Mouse (Mus musculus): ENCODE results near the gene Dph2. TPM values are rescaled to one million over a fixed set of nuclear protein-coding genes. Genes with fewer than 3 reads are reported as not detected.
A peak's percentile ranks its signal among the peaks of the same experiment; 100 is the strongest.

The Dph2 gene
- polyA plus RNA-seq, 1 experiment from 2014 or later = 21.8 TPM

GRCm38 (mm10) chr4:117887920-117888319 lies 3.9 kb downstream of the Dph2 start:
- 73% methylated on average over 2 of the region's 2 CpGs for WGBS
- Histone ChIP-seq H3K36me3 (peaks cover 29% of the 10 kb centered on the region), H3K9me3 (replicated peaks) (no peaks in the 10 kb centered on the region), H3K4me3 (replicated peaks) (peak overlapping the region; percentile 99; the same call in 1 of the 2 replicates), H3K4me1 (peaks cover 58% of the 10 kb centered on the region), H3K27me3 (replicated peaks) (no peaks in the 10 kb centered on the region), H3K9ac (replicated peaks) (peak overlapping the region; percentile 53), H3K4me2 (peak overlapping the region; percentile 82), H3K27ac (replicated peaks) (no peak overlapping the region)
- ATAC-seq (ENCODE audit: low FRiP score) = no peak

GRCm38 (mm10) chr4:117887133-117887532 lies 4.7 kb downstream of the Dph2 start, which contains the start of gene Atp6v0b:
Gene Atp6v0b, minus strand, starts transcription at chr4:117887333.
- H3K36me3 ChIP-seq = peaks cover 29% of the 10 kb centered on the region
- no peaks in the 10 kb centered on the region for H3K9me3 ChIP-seq (replicated peaks)
- H3K4me2 ChIP-seq = peak within 1 kb of the TSS; percentile 82
- H3K4me3 ChIP-seq (replicated peaks) = peak within 1 kb of the TSS; percentile 99
- no peaks in the 10 kb centered on the region for H3K27me3 ChIP-seq (replicated peaks)
- peak; percentile 87 for ATAC-seq (ENCODE audit: low FRiP score)
- peak within 1 kb of the TSS; percentile 99 for H3K9ac ChIP-seq (replicated peaks)
- peaks cover 63% of the 10 kb centered on the region for H3K4me1 ChIP-seq
- under 1% methylated on average over 37 of the region's 37 CpGs for WGBS
- H3K27ac ChIP-seq (replicated peaks) = peak within 1 kb of the TSS; percentile 76

GRCm38 (mm10) chr4:117886644-117887043 lies 5.2 kb downstream of the Dph2 start:
- H3K9me3 ChIP-seq (replicated peaks) = no peaks in the 10 kb centered on the region
- no peaks in the 10 kb centered on the region for H3K27me3 ChIP-seq (replicated peaks)
- WGBS = 2% methylated on average over 24 of the region's 24 CpGs
- peak overlapping the region; percentile 99 for H3K9ac ChIP-seq (replicated peaks)
- peaks cover 29% of the 10 kb centered on the region for H3K36me3 ChIP-seq
- peak overlapping the region; percentile 82 for H3K4me2 ChIP-seq
- H3K27ac ChIP-seq (replicated peaks) = peak overlapping the region; percentile 76
- H3K4me3 ChIP-seq (replicated peaks) = peak overlapping the region; percentile 99
- ATAC-seq (ENCODE audit: low FRiP score) = 0 out of 2 replicates have a peak, but pooled peaks have one; percentile 0
- H3K4me1 ChIP-seq = peaks cover 65% of the 10 kb centered on the region

- peak overlapping the region; percentile 82 for H3K4me2 ChIP-seq
- peaks cover 35% of the 10 kb centered on the region for H3K36me3 ChIP-seq
- peak overlapping the region; percentile 99 for H3K4me3 ChIP-seq (replicated peaks)
- H3K27ac ChIP-seq (replicated peaks) = no peak overlapping the region
- no peak for ATAC-seq (ENCODE audit: low FRiP score)
- WGBS = 86% methylated on average over 9 of the region's 9 CpGs
- no peaks in the 10 kb centered on the region for H3K9me3 ChIP-seq (replicated peaks)
- H3K27me3 ChIP-seq (replicated peaks) = no peaks in the 10 kb centered on the region
- H3K9ac ChIP-seq (replicated peaks) = peak overlapping the region; percentile 99
- H3K4me1 ChIP-seq = peaks cover 66% of the 10 kb centered on the region
Measured at GRCm38 (mm10) chr4:117885994-117886393, 5.8 kb downstream of the Dph2 start.

- H3K9me3 ChIP-seq (replicated peaks) = no peaks in the 10 kb centered on the region
- no peaks in the 10 kb centered on the region for H3K27me3 ChIP-seq (replicated peaks)
- peaks cover 66% of the 10 kb centered on the region for H3K4me1 ChIP-seq
- no peak for ATAC-seq (ENCODE audit: low FRiP score)
- H3K9ac ChIP-seq (replicated peaks) = no peak overlapping the region
- H3K27ac ChIP-seq (replicated peaks) = no peak overlapping the region
- H3K4me3 ChIP-seq (replicated peaks) = no peak overlapping the region
- H3K4me2 ChIP-seq = no peak overlapping the region
- peaks cover 42% of the 10 kb centered on the region for H3K36me3 ChIP-seq
- WGBS = 94% methylated on average over 10 of the region's 10 CpGs
Measured at GRCm38 (mm10) chr4:117885093-117885492, 6.7 kb downstream of the Dph2 start.

- Histone ChIP-seq H3K9me3 (replicated peaks) (no peaks in the 10 kb centered on the region), H3K4me3 (replicated peaks) (peak overlapping the region; percentile 87), H3K36me3 (peaks cover 40% of the 10 kb centered on the region), H3K4me1 (peaks cover 71% of the 10 kb centered on the region), H3K27ac (replicated peaks) (0 out of 2 replicates have a peak overlapping the region, but pooled peaks have one; percentile 13), H3K4me2 (peak overlapping the region; percentile 70), H3K9ac (replicated peaks) (peak overlapping the region; percentile 92), H3K27me3 (replicated peaks) (no peaks in the 10 kb centered on the region)
- ATAC-seq (ENCODE audit: low FRiP score) = no peak
- WGBS = 100% methylated on average over 1 of the region's 1 CpGs
Measured at GRCm38 (mm10) chr4:117884146-117884545, 7.7 kb downstream of the Dph2 start.

- H3K27ac ChIP-seq (replicated peaks) = peak within 1 kb of the TSS; percentile 85
- under 1% methylated on average over 87 of the region's 103 CpGs for WGBS
Measured at GRCm38 (mm10) chr4:117882701-117883691, 8.8 kb downstream of the Dph2 start, which contains the start of gene B4galt2. Gene B4galt2, minus strand, starts transcription at chr4:117883487.

GRCm38 (mm10) chr4:117878703-117879102 lies 13.1 kb downstream of the Dph2 start:
- H3K36me3 ChIP-seq = peaks cover 54% of the 10 kb centered on the region
- no peak overlapping the region for H3K9ac ChIP-seq (replicated peaks)
- H3K27ac ChIP-seq (replicated peaks) = no peak overlapping the region
- no peak overlapping the region for H3K4me2 ChIP-seq
- 77% methylated on average over 5 of the region's 5 CpGs for WGBS
- no peak overlapping the region for H3K4me3 ChIP-seq (replicated peaks)
- no peaks in the 10 kb centered on the region for H3K9me3 ChIP-seq (replicated peaks)
- peaks cover 46% of the 10 kb centered on the region for H3K4me1 ChIP-seq
- no peak for ATAC-seq (ENCODE audit: low FRiP score)
- no peaks in the 10 kb centered on the region for H3K27me3 ChIP-seq (replicated peaks)

More at GRCm38 (mm10) chr4:117882701-117883691, 8.8 kb downstream of the Dph2 start, which contains the start of gene B4galt2:
- peak within 1 kb of the TSS; percentile 70 for H3K4me2 ChIP-seq
- peak within 1 kb of the TSS; percentile 92 for H3K9ac ChIP-seq (replicated peaks)
- peak within 1 kb of the TSS; percentile 87 for H3K4me3 ChIP-seq (replicated peaks)
- H3K27me3 ChIP-seq (replicated peaks) = no peaks in the 10 kb centered on the region
- peaks cover 38% of the 10 kb centered on the region for H3K36me3 ChIP-seq
- H3K9me3 ChIP-seq (replicated peaks) = no peaks in the 10 kb centered on the region
- ATAC-seq (ENCODE audit: low FRiP score) = peak; percentile 54
- peaks cover 81% of the 10 kb centered on the region for H3K4me1 ChIP-seq

- no peak for ATAC-seq (ENCODE audit: low FRiP score)
- Histone ChIP-seq H3K4me1 (peaks cover 42% of the 10 kb centered on the region), H3K9ac (replicated peaks) (no peak overlapping the region), H3K27ac (replicated peaks) (no peak overlapping the region), H3K36me3 (peaks cover 58% of the 10 kb centered on the region), H3K4me3 (replicated peaks) (no peak overlapping the region), H3K9me3 (replicated peaks) (no peaks in the 10 kb centered on the region), H3K4me2 (no peak overlapping the region), H3K27me3 (replicated peaks) (no peaks in the 10 kb centered on the region)
- 39% methylated on average over 10 of the region's 10 CpGs for WGBS
Measured at GRCm38 (mm10) chr4:117878301-117878700, 13.5 kb downstream of the Dph2 start.

GRCm38 (mm10) chr4:117873615-117874014 lies 18.2 kb downstream of the Dph2 start:
- H3K36me3 ChIP-seq = peaks cover 42% of the 10 kb centered on the region
- no peak overlapping the region for H3K27ac ChIP-seq (replicated peaks)
- no peak overlapping the region for H3K4me2 ChIP-seq
- H3K9ac ChIP-seq (replicated peaks) = no peak overlapping the region
- H3K9me3 ChIP-seq (replicated peaks) = no peaks in the 10 kb centered on the region
- no peaks in the 10 kb centered on the region for H3K27me3 ChIP-seq (replicated peaks)
- H3K4me1 ChIP-seq = peaks cover 19% of the 10 kb centered on the region
- no peak overlapping the region for H3K4me3 ChIP-seq (replicated peaks)
- ATAC-seq (ENCODE audit: low FRiP score) = no peak
- WGBS = 92% methylated on average over 9 of the region's 9 CpGs

- Histone ChIP-seq H3K9ac (replicated peaks) (peak within 1 kb of the TSS; percentile 3; the same call in 1 of the 2 replicates), H3K4me1 (peaks cover 20% of the 10 kb centered on the region), H3K27ac (replicated peaks) (no peak within 1 kb of the TSS), H3K4me2 (peak within 1 kb of the TSS; percentile 41), H3K36me3 (peaks cover 42% of the 10 kb centered on the region), H3K9me3 (replicated peaks) (no peaks in the 10 kb centered on the region), H3K27me3 (replicated peaks) (no peaks in the 10 kb centered on the region), H3K4me3 (replicated peaks) (no peak within 1 kb of the TSS)
- WGBS = 7% methylated on average over 14 of the region's 14 CpGs
- no peak for ATAC-seq (ENCODE audit: low FRiP score)
Measured at GRCm38 (mm10) chr4:117872471-117872886, 19.4 kb downstream of the Dph2 start, which contains the start of gene Ccdc24. Gene Ccdc24, minus strand, starts transcription at chr4:117872557.
